Mouse (Mus musculus) heart, adult 2 months (tissue): ENCODE results near the gene Spire2.

Experiments
- CTCF ChIP-seq: fragments of 200-600 bp; IDR thresholded peaks from 2 replicates; pipeline ENCODE4 v1.8.1; 2022; ENCODE audit warnings: antibody characterized with exemption, mild to moderate bottlenecking, moderate library complexity
- EP300 ChIP-seq: fragments of 200-500 bp; IDR thresholded peaks from 2 replicates; pipeline ENCODE4 v1.6.1; 2011; ENCODE audit warnings: low read depth, low read length, control low read depth; ENCODE audit not compliant: insufficient read depth
- POLR2A ChIP-seq: fragments of 200-500 bp; IDR thresholded peaks from 2 replicates; pipeline ENCODE4 v1.6.1; 2011; ENCODE audit warnings: mild to moderate bottlenecking, low read depth, low read length, control low read depth; ENCODE audit not compliant: insufficient read depth

DNA sequence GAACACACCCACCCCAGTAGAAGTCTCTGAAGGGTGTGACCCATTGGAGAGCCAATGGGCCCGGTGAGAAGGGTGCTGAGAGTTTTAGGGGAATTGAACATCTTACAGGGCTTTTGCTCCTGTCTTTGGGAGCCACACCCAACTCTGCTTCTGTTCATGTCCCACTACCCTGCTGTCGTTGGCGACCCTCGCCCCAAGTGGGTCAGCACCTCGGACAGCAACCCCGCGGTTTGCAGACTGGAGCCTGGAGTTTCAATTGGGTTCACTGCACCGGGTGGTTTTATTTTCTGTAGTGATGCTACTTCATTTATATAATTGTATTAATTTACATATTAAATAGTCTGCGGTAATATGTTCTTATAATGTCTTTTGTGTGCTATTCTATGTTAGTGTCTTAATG, 81.7 kb downstream of the Spire2 start:
- TF ChIP-seq CTCF, result no peak
- no peak for TF ChIP-seq POLR2A
- TF ChIP-seq EP300, result no peak
